Mouse (Mus musculus) hindbrain, embryonic 10.5 days (tissue): ENCODE results near the gene Olfr520. TPM values are rescaled to one million over a fixed set of nuclear protein-coding genes. Genes with fewer than 3 reads are reported as not detected.
"Not testable (repeated sequence)": the region's sequence is repeated elsewhere in the genome, so short reads cannot be mapped to it uniquely, and the experiment has no call there.

Source experiments
- DNase-seq: peaks from one replicate; pipeline ENCODE4 v3.0.0-alpha.2; 2017; ENCODE audit warnings: low spot score
- H3K27ac ChIP-seq: fragments of 300-500 bp; sonication (generic); 2 replicates; pipeline ENCODE4 v1.5.1; 2016; ENCODE audit warnings: mild to moderate bottlenecking, moderate library complexity
- H3K27me3 ChIP-seq: fragments of 300-500 bp; sonication (generic); 2 replicates; pipeline ENCODE4 v1.6.1; 2016; ENCODE audit warnings: mild to moderate bottlenecking; ENCODE audit not compliant: poor library complexity, insufficient read depth, severe bottlenecking
- H3K36me3 ChIP-seq: fragments of 300-500 bp; sonication (generic); 2 replicates; pipeline ENCODE4 v1.6.1; 2016; ENCODE audit warnings: mild to moderate bottlenecking, moderate library complexity
- H3K4me1 ChIP-seq: fragments of 300-500 bp; sonication (generic); replicated peaks from 2 replicates; pipeline ENCODE4 v1.6.1; 2016; ENCODE audit warnings: mild to moderate bottlenecking
- H3K4me3 ChIP-seq: fragments of 300-500 bp; sonication (generic); 2 replicates; pipeline ENCODE4 v1.5.1; 2016; ENCODE audit warnings: mild to moderate bottlenecking, moderate library complexity
- H3K9me3 ChIP-seq: fragments of 300-500 bp; sonication (generic); 2 replicates; pipeline ENCODE4 v1.6.1; 2016; ENCODE audit warnings: mild to moderate bottlenecking, moderate library complexity
- WGBS: fragments of 180-500 bp; shearing (Covaris S2); methylation state at CpG from one replicate; pipeline ENCODE4 v1.1.7; 2016; 5-methylcytosine and 5-hydroxymethylcytosine counted together
- polyA plus RNA-seq: library from polyadenylated mRNA; unstranded; fragments of >200 nt; fragmentation: Nextera tagmentation; extraction: Ambion mirVana; gene quantifications from 2 replicates; pipeline ENCODE4 v1.2.1, GENCODE M21; 2016

Gene Olfr520
- polyA plus RNA-seq = not detected in 2 replicates

- H3K4me3 ChIP-seq = no peak within 1 kb of the TSS
- H3K36me3 ChIP-seq = no peaks in the 10 kb centered on the region
- WGBS = 93% methylated on average over 2 of the region's 2 CpGs
- H3K4me1 ChIP-seq = no peaks in the 10 kb centered on the region
- H3K9me3 ChIP-seq = peaks cover 14% of the 10 kb centered on the region; the same call in 1 of the 2 replicates
- no peak for DNase-seq
- no peaks in the 10 kb centered on the region for H3K27me3 ChIP-seq
- no peak within 1 kb of the TSS for H3K27ac ChIP-seq
Observed at GRCm38 (mm10) chr7:99729973-99730372, at the start of gene Olfr520. TSS of gene Olfr520 (plus strand) at chr7:99730273.

- Histone ChIP-seq H3K27me3 (no peaks in the 10 kb centered on the region; the same call in 1 of the 2 replicates), H3K4me3 (no peak overlapping the region), H3K27ac (no peak overlapping the region), H3K4me1 (peaks cover 10% of the 10 kb centered on the region; the same call in 1 of the 2 replicates), H3K36me3 (no peaks in the 10 kb centered on the region), H3K9me3 (no peaks in the 10 kb centered on the region)
- no peak for DNase-seq
- WGBS = 76% methylated on average over 5 of the region's 5 CpGs
Observed at GRCm38 (mm10) chr7:99680771-99681170, 49.3 kb upstream of the Olfr520 start.

- Histone ChIP-seq H3K36me3 (no peaks in the 10 kb centered on the region), H3K4me3 (no peak overlapping the region), H3K9me3 (no peaks in the 10 kb centered on the region), H3K27ac (no peak overlapping the region), H3K27me3 (no peaks in the 10 kb centered on the region; the same call in none of the 2 replicates), H3K4me1 (peaks cover 10% of the 10 kb centered on the region; the same call in 1 of the 2 replicates)
- no peak for DNase-seq
- WGBS = 68% methylated on average over 4 of the region's 4 CpGs
Observed at GRCm38 (mm10) chr7:99684086-99684485, 46.0 kb upstream of the Olfr520 start.

GRCm38 (mm10) chr7:99690819-99691218 is 39.3 kb upstream of the Olfr520 start:
- 79% methylated on average over 7 of the region's 7 CpGs for WGBS
- H3K4me3 ChIP-seq = no peak overlapping the region
- no peaks in the 10 kb centered on the region for H3K9me3 ChIP-seq
- H3K4me1 ChIP-seq = peaks cover 14% of the 10 kb centered on the region; the same call in 1 of the 2 replicates
- no peaks in the 10 kb centered on the region for H3K36me3 ChIP-seq
- H3K27me3 ChIP-seq = peaks cover 2% of the 10 kb centered on the region; the same call in 1 of the 2 replicates
- H3K27ac ChIP-seq = no peak overlapping the region
- no peak for DNase-seq

- no peaks in the 10 kb centered on the region for H3K36me3 ChIP-seq
- H3K27me3 ChIP-seq = peaks cover 2% of the 10 kb centered on the region; the same call in 1 of the 2 replicates
- H3K4me3 ChIP-seq = no peak overlapping the region
- H3K4me1 ChIP-seq = peaks cover 14% of the 10 kb centered on the region; the same call in 1 of the 2 replicates
- WGBS = 26% methylated on average over 3 of the region's 3 CpGs
- no peaks in the 10 kb centered on the region for H3K9me3 ChIP-seq
- peak overlapping the region; percentile 59; the same call in 1 of the 2 replicates for H3K27ac ChIP-seq
- no peak for DNase-seq
Observed at GRCm38 (mm10) chr7:99692396-99692795, 37.7 kb upstream of the Olfr520 start.

- Histone ChIP-seq H3K36me3 (no peaks in the 10 kb centered on the region), H3K4me3 (no peak overlapping the region), H3K4me1 (peaks cover 14% of the 10 kb centered on the region; the same call in 1 of the 2 replicates), H3K9me3 (no peaks in the 10 kb centered on the region), H3K27me3 (peaks cover 2% of the 10 kb centered on the region; the same call in 1 of the 2 replicates), H3K27ac (no peak overlapping the region)
- DNase-seq = no peak
- WGBS = 90% methylated on average over 3 of the region's 3 CpGs
Observed at GRCm38 (mm10) chr7:99693387-99693786, 36.7 kb upstream of the Olfr520 start.

GRCm38 (mm10) chr7:99693976-99694375 is 36.1 kb upstream of the Olfr520 start:
- Histone ChIP-seq H3K4me1 (peaks cover 14% of the 10 kb centered on the region; the same call in 1 of the 2 replicates), H3K27me3 (0 out of 2 replicates have a peak, but pooled peaks cover 2% of the 10 kb centered on the region), H3K9me3 (no peaks in the 10 kb centered on the region), H3K4me3 (no peak overlapping the region), H3K36me3 (no peaks in the 10 kb centered on the region), H3K27ac (no peak overlapping the region)
- DNase-seq = no peak
- WGBS = 93% methylated on average over 3 of the region's 3 CpGs

- 78% methylated on average over 5 of the region's 5 CpGs for WGBS
- DNase-seq, H3K27ac ChIP-seq, H3K36me3 ChIP-seq, H3K9me3 ChIP-seq, H3K27me3 ChIP-seq, H3K4me3 ChIP-seq: not testable (repeated sequence)
- peaks cover 16% of the 10 kb centered on the region; the same call in 1 of the 2 replicates for H3K4me1 ChIP-seq
Observed at GRCm38 (mm10) chr7:99694424-99694823, 35.6 kb upstream of the Olfr520 start.

GRCm38 (mm10) chr7:99695471-99696057 is 34.5 kb upstream of the Olfr520 start:
- H3K36me3 ChIP-seq = no peaks in the 10 kb centered on the region
- WGBS = 86% methylated on average over 8 of the region's 8 CpGs
- no peak for DNase-seq

GRCm38 (mm10) chr7:99698576-99698975 is 31.5 kb upstream of the Olfr520 start:
- peak overlapping the region; percentile 23; the same call in 1 of the 2 replicates for H3K27ac ChIP-seq
- no peak for DNase-seq
- 88% methylated on average over 3 of the region's 3 CpGs for WGBS

More at GRCm38 (mm10) chr7:99695471-99696057, 34.5 kb upstream of the Olfr520 start:
- no peaks in the 10 kb centered on the region for H3K9me3 ChIP-seq
- no peak overlapping the region for H3K4me3 ChIP-seq
- H3K27ac ChIP-seq = no peak overlapping the region
- 0 out of 2 replicates have a peak, but pooled peaks cover 6% of the 10 kb centered on the region for H3K4me1 ChIP-seq
- 0 out of 2 replicates have a peak, but pooled peaks cover 2% of the 10 kb centered on the region for H3K27me3 ChIP-seq

GRCm38 (mm10) chr7:99699106-99699505 is 31.0 kb upstream of the Olfr520 start:
- DNase-seq = no peak
- 58% methylated on average over 3 of the region's 3 CpGs for WGBS

More at GRCm38 (mm10) chr7:99698576-99698975, 31.5 kb upstream of the Olfr520 start:
- H3K4me1 ChIP-seq = peaks cover 20% of the 10 kb centered on the region
- H3K27me3 ChIP-seq = 0 out of 2 replicates have a peak, but pooled peaks cover 4% of the 10 kb centered on the region
- no peaks in the 10 kb centered on the region for H3K36me3 ChIP-seq
- H3K4me3 ChIP-seq = no peak overlapping the region
- H3K9me3 ChIP-seq = no peaks in the 10 kb centered on the region

GRCm38 (mm10) chr7:99699709-99700151 is 30.3 kb upstream of the Olfr520 start:
- Histone ChIP-seq H3K27me3 (0 out of 2 replicates have a peak, but pooled peaks cover 6% of the 10 kb centered on the region), H3K27ac (peak overlapping the region; percentile 16; the same call in 1 of the 2 replicates), H3K4me1 (peaks cover 20% of the 10 kb centered on the region), H3K9me3 (no peaks in the 10 kb centered on the region), H3K36me3 (no peaks in the 10 kb centered on the region), H3K4me3 (no peak overlapping the region)
- WGBS = 85% methylated on average over 3 of the region's 3 CpGs
- DNase-seq = no peak

More at GRCm38 (mm10) chr7:99699106-99699505, 31.0 kb upstream of the Olfr520 start:
- no peaks in the 10 kb centered on the region for H3K36me3 ChIP-seq
- no peaks in the 10 kb centered on the region for H3K9me3 ChIP-seq
- no peak overlapping the region for H3K4me3 ChIP-seq
- 0 out of 2 replicates have a peak, but pooled peaks cover 6% of the 10 kb centered on the region for H3K27me3 ChIP-seq
- peaks cover 20% of the 10 kb centered on the region for H3K4me1 ChIP-seq
- peak overlapping the region; percentile 23 for H3K27ac ChIP-seq

GRCm38 (mm10) chr7:99700641-99701040 is 29.4 kb upstream of the Olfr520 start:
- Histone ChIP-seq H3K36me3 (no peaks in the 10 kb centered on the region), H3K9me3 (no peaks in the 10 kb centered on the region), H3K4me1 (peaks cover 27% of the 10 kb centered on the region), H3K27ac (no peak overlapping the region), H3K27me3 (0 out of 2 replicates have a peak, but pooled peaks cover 3% of the 10 kb centered on the region), H3K4me3 (no peak overlapping the region)
- 87% methylated on average over 4 of the region's 4 CpGs for WGBS
- no peak for DNase-seq
